Mouse (Mus musculus) intestine, embryonic 15.5 days (tissue): ENCODE measurements at regions not wholly inside any gene's neighbourhood (a gene's known extent, or its start where the extent isn't known, plus 50 kb on each side); places are given as distances from the start of the nearest gene placed in this dataset.

ENCODE experiments used
- ATAC-seq: fragments of 200-750 bp; cut with Nextera tagmentation; 2 replicates; pipeline ENCODE4 v1.8.0; 2017; ENCODE audit warnings: moderate TSS enrichment, moderate library complexity
- H3K27ac ChIP-seq: fragments of 300-500 bp; sonication (generic); 2 replicates; pipeline ENCODE4 v1.5.1; 2015; ENCODE audit warnings: mild to moderate bottlenecking, inconsistent platforms
- H3K27me3 ChIP-seq: fragments of 300-500 bp; sonication (generic); replicated peaks from 2 replicates; pipeline ENCODE4 v1.6.1; 2015; ENCODE audit warnings: inconsistent platforms
- H3K36me3 ChIP-seq: fragments of 300-500 bp; sonication (generic); 2 replicates; pipeline ENCODE4 v1.6.1; 2015; ENCODE audit warnings: inconsistent platforms
- H3K4me1 ChIP-seq: fragments of 300-500 bp; sonication (generic); replicated peaks from 2 replicates; pipeline ENCODE4 v1.6.1; 2015; ENCODE audit warnings: inconsistent platforms
- H3K4me2 ChIP-seq: fragments of 300-500 bp; sonication (generic); replicated peaks from 2 replicates; pipeline ENCODE4 v1.6.1; 2015; ENCODE audit warnings: mild to moderate bottlenecking, inconsistent platforms
- H3K4me3 ChIP-seq: fragments of 300-500 bp; sonication (generic); replicated peaks from 2 replicates; pipeline ENCODE4 v1.5.1; 2015; ENCODE audit warnings: inconsistent platforms
- H3K9ac ChIP-seq: fragments of 300-500 bp; sonication (generic); 2 replicates; pipeline ENCODE4 v1.6.1; 2015; ENCODE audit warnings: inconsistent platforms
- H3K9me3 ChIP-seq: fragments of 300-500 bp; sonication (generic); 2 replicates; pipeline ENCODE4 v1.6.1; 2016; ENCODE audit warnings: inconsistent platforms
- WGBS: fragments of 180-500 bp; shearing (Covaris S2); methylation state at CpG from one replicate; pipeline ENCODE4 v1.1.7; 2015; 5-methylcytosine and 5-hydroxymethylcytosine counted together

DNA sequence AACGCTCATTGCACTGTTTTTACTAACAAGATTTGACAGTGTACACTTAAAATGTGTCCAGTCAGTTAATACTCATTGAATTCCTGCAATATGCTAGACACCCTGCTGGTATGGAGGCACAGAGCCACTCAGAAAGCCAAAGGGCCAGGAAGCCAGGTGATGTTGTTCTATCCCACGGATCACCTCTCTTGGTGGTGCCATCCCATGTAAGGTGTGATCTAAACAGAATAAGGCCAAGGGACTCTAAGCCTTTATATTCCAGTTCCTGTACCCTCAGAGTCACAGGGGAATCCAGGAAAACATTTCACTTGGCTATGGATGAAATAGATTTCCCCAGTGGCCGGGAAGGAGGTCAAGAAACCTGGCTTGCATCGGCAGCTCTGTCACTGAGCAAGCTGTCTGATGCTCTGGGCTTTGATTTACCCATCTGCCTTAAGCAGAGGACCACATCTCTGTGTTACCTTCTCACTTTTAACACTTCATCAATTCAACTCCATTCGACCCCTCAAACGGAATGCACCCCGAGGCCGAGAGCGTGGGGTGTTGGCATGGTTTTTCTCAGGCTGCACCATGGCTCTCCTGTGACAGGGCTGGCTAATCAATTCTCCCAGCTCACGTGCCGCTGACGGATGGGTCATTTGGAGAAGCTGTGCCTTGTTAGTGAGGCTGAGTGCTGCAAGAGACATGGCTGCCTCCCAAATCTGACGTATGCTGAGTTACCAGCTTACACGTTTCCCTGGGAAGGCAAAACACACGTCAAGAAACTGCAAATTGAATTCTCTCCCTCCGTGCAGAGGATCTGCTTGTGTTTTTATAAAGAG is 205.9 kb downstream of the Cd83 start:
- H3K9ac ChIP-seq: no peak overlapping the region
- ATAC-seq: no peak

DNA sequence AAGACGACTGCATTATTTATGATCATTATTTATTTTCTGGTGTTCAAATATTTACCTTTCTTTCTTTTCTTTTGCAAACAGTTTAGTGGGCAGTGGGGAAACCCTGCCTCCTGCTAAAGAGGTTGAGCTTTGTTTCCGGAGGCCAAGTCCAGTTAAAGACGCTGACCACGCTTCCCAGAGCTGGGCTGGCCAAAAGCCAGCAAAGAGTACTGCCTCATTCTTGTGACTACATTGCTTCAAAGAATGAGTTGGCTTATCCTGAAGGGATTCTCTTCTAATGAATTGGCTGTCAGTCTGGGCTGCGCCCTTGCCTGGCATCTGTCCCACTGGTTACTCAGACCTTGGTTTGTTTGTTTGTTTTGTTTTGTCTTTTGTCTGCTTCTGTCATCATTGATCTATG is 207.2 kb downstream of the Cd83 start:
- H3K9ac ChIP-seq: no peak overlapping the region

More for the DNA sequence above, 205.9 kb downstream of the Cd83 start:
- WGBS: 41% methylated on average over 16 of the region's 16 CpGs
- Histone ChIP-seq H3K4me1 (peaks cover 11% of the 10 kb centered on the region), H3K36me3 (no peaks in the 10 kb centered on the region), H3K9me3 (no peaks in the 10 kb centered on the region), H3K4me2 (no peak overlapping the region), H3K27ac (no peak overlapping the region), H3K4me3 (no peak overlapping the region), H3K27me3 (no peaks in the 10 kb centered on the region)

DNA sequence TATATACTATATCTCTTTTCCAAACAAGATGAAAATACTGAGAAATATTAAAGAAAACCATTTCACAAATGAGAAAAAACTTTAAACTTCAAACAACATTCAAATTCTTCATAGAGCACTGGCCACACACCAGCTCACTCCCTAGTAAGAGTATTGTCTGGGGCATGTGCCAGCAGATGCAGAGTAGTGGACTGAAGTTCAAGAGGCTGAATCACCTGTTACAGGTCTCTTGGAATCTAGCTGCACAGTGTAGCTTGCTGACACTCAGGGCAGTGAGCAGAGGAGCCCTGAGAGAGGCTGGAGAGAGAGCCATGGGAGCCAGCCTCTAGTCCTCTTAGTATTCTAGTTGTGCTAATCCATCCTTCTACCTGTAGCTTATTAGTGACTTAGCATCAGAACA is 208.4 kb downstream of the Cd83 start:
- no peak overlapping the region for H3K27ac ChIP-seq
- no peak overlapping the region for H3K9ac ChIP-seq
- no peak overlapping the region for H3K4me2 ChIP-seq
- no peak for ATAC-seq
- H3K27me3 ChIP-seq: no peaks in the 10 kb centered on the region
- no peak overlapping the region for H3K4me3 ChIP-seq
- H3K4me1 ChIP-seq: peaks cover 11% of the 10 kb centered on the region
- H3K9me3 ChIP-seq: no peaks in the 10 kb centered on the region
- H3K36me3 ChIP-seq: no peaks in the 10 kb centered on the region

More for the DNA sequence above, 207.2 kb downstream of the Cd83 start:
- Histone ChIP-seq H3K4me3 (no peak overlapping the region), H3K9me3 (no peaks in the 10 kb centered on the region), H3K4me1 (peaks cover 11% of the 10 kb centered on the region), H3K36me3 (no peaks in the 10 kb centered on the region), H3K27ac (no peak overlapping the region), H3K27me3 (no peaks in the 10 kb centered on the region), H3K4me2 (no peak overlapping the region)
- ATAC-seq: 0 out of 2 replicates have a peak, but pooled peaks have one; percentile 49
- WGBS: 12% methylated on average over 5 of the region's 5 CpGs

DNA sequence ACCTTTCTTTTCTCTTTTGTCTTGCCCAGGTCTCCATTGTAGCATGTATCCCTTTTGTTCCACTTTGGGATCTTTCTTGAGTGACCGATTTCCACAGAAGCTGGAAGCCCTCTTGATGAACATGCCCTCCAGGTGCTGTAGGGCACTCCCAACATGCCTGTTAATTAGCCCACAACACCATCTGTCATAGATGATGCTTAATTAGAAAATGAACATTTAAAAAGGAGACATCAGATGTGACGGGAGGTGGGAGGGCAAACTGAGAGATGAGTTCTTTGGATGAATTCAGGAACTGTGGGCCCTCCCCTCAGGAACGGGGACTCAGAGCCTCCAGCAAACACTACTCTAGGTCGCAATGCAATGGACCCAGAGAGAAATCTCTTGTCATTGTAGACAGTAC is 209.8 kb downstream of the Cd83 start:
- Histone ChIP-seq H3K4me1 (peaks cover 11% of the 10 kb centered on the region), H3K4me2 (no peak overlapping the region), H3K4me3 (no peak overlapping the region), H3K9ac (no peak overlapping the region), H3K36me3 (no peaks in the 10 kb centered on the region), H3K27me3 (no peaks in the 10 kb centered on the region), H3K27ac (no peak overlapping the region), H3K9me3 (no peaks in the 10 kb centered on the region)
- WGBS: 82% methylated on average over 4 of the region's 4 CpGs
- no peak for ATAC-seq

DNA sequence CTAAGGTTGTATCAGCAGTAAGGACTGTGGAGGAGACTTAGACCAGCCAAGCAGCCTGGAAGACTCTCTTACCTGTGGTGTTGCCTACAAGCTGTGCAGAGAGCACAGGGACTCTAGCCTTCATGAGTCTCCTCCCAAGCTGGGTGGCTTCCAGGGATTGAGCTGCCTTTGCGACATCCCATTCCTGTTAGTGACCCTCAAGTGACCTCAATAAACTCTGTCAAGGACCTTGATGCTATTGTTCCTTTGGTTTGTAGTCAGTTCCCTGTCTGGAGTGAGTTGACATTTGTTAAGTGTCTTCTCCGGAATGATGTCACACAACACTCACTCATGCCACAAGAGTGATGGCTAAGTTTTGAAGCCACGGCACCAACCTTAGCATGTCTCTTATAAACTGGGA is 211.0 kb downstream of the Cd83 start:
- no peak overlapping the region for H3K4me2 ChIP-seq
- no peak overlapping the region for H3K9ac ChIP-seq
- WGBS: 51% methylated on average over 3 of the region's 3 CpGs
- no peak overlapping the region for H3K27ac ChIP-seq
- H3K4me3 ChIP-seq: no peak overlapping the region
- no peaks in the 10 kb centered on the region for H3K9me3 ChIP-seq
- ATAC-seq: no peak
- H3K4me1 ChIP-seq: peaks cover 11% of the 10 kb centered on the region
- H3K36me3 ChIP-seq: no peaks in the 10 kb centered on the region
- no peaks in the 10 kb centered on the region for H3K27me3 ChIP-seq

DNA sequence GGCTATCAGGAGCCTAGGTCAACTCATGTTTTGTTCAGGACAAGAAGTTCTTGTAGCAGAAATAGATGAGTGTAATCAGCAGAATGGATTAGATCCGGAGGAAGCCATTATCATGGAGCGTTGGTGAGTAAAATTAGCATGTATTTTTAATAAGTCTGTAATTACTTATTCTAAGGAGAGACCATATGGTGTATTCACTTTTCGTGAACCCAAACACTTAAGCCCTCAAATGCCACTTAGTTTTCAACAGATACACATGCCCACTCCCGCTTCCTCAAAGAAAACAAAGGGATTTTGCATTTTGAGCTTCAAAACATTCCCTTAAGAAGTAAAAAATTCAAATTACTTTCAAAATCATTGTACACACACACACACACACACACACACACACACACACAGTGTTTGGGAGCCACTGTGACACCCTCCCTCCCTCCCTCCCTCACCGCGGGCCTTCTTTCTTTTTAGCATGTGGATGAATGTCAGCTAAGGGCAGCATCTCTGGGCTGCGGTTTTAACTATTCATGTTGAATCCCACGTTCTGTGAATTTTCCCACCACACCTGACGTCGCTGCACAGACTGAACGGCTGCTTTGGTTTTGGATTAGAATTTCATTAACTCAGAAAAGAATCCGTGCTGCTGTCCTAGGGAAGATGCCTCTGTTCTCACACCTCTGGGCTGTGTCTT is 217.4 kb downstream of the Cd83 start:
- 87% methylated on average over 12 of the region's 12 CpGs for WGBS
- Histone ChIP-seq H3K4me1 (no peaks in the 10 kb centered on the region), H3K9ac (no peak overlapping the region), H3K27ac (no peak overlapping the region), H3K4me2 (no peak overlapping the region), H3K4me3 (no peak overlapping the region), H3K36me3 (no peaks in the 10 kb centered on the region), H3K27me3 (no peaks in the 10 kb centered on the region), H3K9me3 (no peaks in the 10 kb centered on the region)
- no peak for ATAC-seq

DNA sequence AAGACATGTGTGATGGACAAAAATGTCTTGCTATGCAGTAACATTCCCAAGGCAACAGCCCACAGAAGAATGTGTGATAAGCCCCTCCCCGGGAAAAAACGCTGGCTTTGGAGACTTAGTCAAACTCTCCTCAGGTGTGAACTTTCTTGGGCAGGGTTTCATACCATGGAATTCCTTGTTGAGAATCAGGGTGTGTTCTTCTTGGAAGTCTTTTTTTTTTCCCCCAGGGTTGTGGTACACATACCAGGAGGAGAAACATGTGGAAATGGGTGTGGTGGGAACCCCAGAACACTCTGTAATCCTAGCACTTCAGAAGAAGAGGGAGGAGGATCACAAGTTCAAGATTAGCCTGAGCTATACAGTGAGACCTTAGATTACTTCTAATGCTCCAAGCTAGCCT is 228.3 kb downstream of the Cd83 start:
- Histone ChIP-seq H3K27ac (no peak overlapping the region), H3K9me3 (no peaks in the 10 kb centered on the region), H3K4me2 (no peak overlapping the region), H3K36me3 (no peaks in the 10 kb centered on the region), H3K9ac (no peak overlapping the region), H3K4me3 (no peak overlapping the region), H3K27me3 (no peaks in the 10 kb centered on the region), H3K4me1 (0 out of 2 replicates have a peak, but pooled peaks cover under 1% of the 10 kb centered on the region)
- ATAC-seq: no peak
- 74% methylated on average over 2 of the region's 2 CpGs for WGBS

DNA sequence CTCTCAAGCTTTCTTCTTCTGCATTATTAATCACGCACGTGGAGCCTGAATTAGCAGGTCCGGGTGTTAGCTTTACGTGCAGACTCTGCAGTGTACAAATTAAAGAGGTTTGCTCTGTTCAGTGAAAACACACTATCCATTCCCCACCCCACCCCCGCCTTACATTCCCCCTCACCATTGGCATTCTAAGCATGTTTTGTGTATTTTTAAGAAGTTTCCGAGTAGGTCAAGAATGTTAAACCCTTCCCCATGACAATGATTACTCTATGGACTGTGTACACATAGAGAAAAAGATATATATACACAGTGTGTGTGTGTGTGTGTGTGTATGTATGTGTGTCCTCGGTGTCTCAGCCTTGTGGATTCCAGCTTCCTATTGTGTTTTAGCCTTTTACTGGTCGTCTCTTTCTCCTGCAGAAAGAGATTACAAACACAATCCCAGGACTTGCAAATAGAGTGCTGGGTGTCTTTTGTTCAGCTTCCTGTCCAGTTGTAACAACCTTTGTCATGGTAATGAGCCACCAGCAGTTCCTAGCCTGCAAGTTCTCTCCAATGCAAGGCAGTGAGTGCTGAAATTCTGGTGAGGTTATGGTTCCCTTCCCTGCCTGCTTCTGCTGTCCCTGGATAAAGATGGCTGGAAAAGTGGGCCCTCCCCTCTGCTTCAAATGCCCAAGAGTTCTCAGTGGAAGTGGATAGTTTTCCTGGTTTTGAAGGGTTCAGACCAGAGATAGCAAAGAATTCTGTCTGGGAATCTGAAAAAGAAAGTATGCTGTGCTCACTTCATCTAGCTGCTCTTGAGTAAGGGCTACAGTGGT is 234.1 kb downstream of the Cd83 start:
- no peak for ATAC-seq

DNA sequence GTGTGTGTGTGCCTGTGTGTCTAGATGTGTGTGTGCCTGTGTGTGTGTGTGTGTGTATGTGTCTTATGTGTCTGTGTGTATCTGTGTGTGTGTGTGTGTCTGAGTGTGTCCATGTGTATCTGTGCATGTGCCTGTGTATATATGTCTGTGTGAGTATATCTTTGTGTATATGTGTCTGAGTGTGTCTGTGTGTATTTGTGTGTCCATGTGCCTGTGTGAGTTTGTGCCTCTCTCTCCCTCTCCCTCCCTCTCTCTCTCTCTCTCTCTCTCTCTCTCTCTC is 234.7 kb downstream of the Cd83 start:
- no peak overlapping the region for H3K9ac ChIP-seq
- no peak overlapping the region for H3K4me3 ChIP-seq
- no peak overlapping the region for H3K27ac ChIP-seq
- H3K27me3 ChIP-seq: no peaks in the 10 kb centered on the region
- H3K9me3 ChIP-seq: no peaks in the 10 kb centered on the region
- ATAC-seq: no peak
- peaks cover 8% of the 10 kb centered on the region; the same call in 1 of the 2 replicates for H3K4me1 ChIP-seq
- H3K4me2 ChIP-seq: no peak overlapping the region
- H3K36me3 ChIP-seq: no peaks in the 10 kb centered on the region

More for the DNA sequence above, 234.1 kb downstream of the Cd83 start:
- H3K4me2 ChIP-seq: no peak overlapping the region
- H3K4me1 ChIP-seq: peaks cover 8% of the 10 kb centered on the region; the same call in 1 of the 2 replicates
- no peaks in the 10 kb centered on the region for H3K36me3 ChIP-seq
- no peak overlapping the region for H3K27ac ChIP-seq
- H3K9ac ChIP-seq: no peak overlapping the region
- WGBS: 23% methylated on average over 8 of the region's 8 CpGs
- no peak overlapping the region for H3K4me3 ChIP-seq
- no peaks in the 10 kb centered on the region for H3K9me3 ChIP-seq
- H3K27me3 ChIP-seq: no peaks in the 10 kb centered on the region

DNA sequence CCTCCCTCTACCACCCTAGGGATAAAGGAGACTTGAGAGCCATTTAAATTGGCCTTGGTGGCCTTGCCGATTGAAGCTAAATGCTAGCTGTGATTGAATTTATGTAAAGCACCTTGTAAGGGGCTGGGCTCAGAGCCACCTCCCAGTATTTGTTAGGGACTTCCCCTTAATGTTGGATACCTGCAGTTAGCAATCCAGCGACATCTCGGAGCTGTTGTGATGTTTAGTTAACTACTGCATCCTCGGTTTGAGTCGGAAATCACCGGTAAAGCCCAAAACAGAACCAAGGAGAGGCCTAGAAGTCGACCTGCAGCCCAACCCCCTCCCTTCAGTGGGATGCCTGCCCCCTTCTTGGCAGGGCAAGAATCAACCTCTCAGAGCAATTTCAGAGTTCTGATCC is 236.3 kb downstream of the Cd83 start:
- Histone ChIP-seq H3K27me3 (no peaks in the 10 kb centered on the region), H3K9me3 (no peaks in the 10 kb centered on the region), H3K4me2 (no peak overlapping the region), H3K27ac (no peak overlapping the region), H3K4me1 (peaks cover 11% of the 10 kb centered on the region; the same call in 1 of the 2 replicates), H3K9ac (no peak overlapping the region), H3K36me3 (no peaks in the 10 kb centered on the region), H3K4me3 (no peak overlapping the region)
- 61% methylated on average over 7 of the region's 7 CpGs for WGBS
- no peak for ATAC-seq

DNA sequence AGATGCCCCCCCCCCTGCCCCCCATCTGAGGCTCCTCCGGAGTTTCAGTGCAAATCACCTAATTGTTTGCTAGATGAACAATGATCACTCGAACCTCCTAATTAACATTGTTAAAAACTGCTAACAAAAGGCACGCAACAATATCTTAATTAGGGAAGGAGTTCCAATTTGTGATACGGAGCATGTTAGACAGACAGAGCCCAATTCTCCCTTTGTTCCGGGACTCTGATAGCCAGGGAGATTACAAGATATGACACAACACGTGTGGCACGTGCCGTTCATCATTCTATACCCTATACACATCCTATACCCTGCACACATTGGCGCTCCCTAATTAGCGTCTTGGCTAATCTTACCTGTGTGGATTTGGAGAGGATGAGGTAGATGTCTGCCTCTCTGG is 237.5 kb downstream of the Cd83 start:
- no peak overlapping the region for H3K27ac ChIP-seq
- no peaks in the 10 kb centered on the region for H3K36me3 ChIP-seq
- ATAC-seq: no peak
- WGBS: 79% methylated on average over 10 of the region's 10 CpGs
- H3K9ac ChIP-seq: no peak overlapping the region
- H3K4me1 ChIP-seq: peaks cover 14% of the 10 kb centered on the region; the same call in 1 of the 2 replicates
- no peaks in the 10 kb centered on the region for H3K9me3 ChIP-seq
- no peak overlapping the region for H3K4me3 ChIP-seq
- no peaks in the 10 kb centered on the region for H3K27me3 ChIP-seq
- no peak overlapping the region for H3K4me2 ChIP-seq

DNA sequence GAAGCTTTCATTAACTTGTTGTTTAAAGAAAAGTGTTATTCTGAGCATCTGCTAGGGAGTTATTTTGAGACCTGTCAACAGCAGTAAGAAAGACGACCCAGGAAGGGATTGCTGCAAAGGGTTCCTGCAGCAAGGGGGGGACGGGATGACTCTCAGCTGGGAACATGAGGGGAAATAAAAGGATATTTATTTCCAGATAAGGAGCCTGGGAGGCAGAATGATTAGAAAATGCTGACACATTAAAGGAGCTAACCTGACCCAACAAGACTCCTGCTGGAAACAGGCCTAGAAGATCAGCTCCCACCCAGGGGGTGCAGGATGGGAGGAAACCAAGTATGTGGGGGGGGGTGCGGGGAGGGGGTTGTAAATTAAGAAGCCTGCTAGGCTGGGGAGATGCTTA is 240.0 kb downstream of the Cd83 start:
- Histone ChIP-seq H3K4me2 (no peak overlapping the region), H3K27me3 (no peaks in the 10 kb centered on the region), H3K4me1 (0 out of 2 replicates have a peak, but pooled peaks cover 6% of the 10 kb centered on the region), H3K27ac (no peak overlapping the region), H3K36me3 (no peaks in the 10 kb centered on the region), H3K9me3 (no peaks in the 10 kb centered on the region), H3K9ac (no peak overlapping the region), H3K4me3 (no peak overlapping the region)
- 47% methylated on average over 3 of the region's 3 CpGs for WGBS
- ATAC-seq: no peak
